Mouse (Mus musculus): Measurements from ENCODE around the gene Gm8947.
"Not testable (repeated sequence)": the region's sequence is repeated elsewhere in the genome, so short reads cannot be mapped to it uniquely, and the experiment has no call there.

Gm8947 gene

DNA sequence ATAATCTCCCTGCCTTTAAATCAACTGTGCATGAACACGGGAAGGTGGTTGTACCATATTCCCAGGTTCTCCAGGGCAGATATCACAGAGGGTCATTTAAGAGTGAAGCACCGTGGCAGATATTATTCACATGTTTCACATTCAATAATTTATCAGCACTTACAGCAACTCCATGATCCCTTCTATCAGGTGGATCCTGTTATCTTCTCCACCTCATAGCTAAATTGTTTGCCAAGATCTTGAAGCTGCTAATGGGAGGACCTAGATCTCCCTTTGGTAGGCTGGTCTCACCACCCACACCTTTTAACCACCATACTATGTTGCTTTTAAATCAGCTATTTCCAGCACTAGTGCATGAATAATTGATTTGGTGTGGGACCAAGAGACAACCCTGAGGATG, 12.0 kb upstream of the Gm8947 start:
- DNase-seq (ENCODE audit: low spot score in 2 of 2) = no peak

DNA sequence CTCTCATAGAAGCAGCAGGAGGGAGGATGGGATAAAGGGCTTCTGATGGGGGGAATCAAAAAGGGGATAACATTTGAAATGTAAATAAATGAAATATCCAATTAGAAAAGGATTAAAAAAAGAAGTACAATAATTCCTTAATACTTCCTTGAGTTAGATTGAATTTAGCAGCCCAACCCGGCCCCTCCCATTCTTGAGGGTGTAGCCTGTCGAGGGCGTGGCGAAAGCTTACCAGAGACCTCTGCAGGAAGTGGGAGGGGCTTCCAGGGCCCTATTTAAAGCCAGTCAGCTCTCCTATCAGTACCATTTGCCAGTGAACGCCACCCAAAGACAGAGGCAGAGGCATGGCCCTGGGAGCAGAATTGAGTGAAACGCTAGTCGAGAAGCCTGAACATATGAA, 9.9 kb upstream of the Gm8947 start, which contains the start of gene Gm47985:
Gene Gm47985, plus strand, starts transcription at position 272 of the 400 bp plus-strand sequence.
- not testable (repeated sequence) for DNase-seq (ENCODE audit: low spot score in 2 of 2)

DNA sequence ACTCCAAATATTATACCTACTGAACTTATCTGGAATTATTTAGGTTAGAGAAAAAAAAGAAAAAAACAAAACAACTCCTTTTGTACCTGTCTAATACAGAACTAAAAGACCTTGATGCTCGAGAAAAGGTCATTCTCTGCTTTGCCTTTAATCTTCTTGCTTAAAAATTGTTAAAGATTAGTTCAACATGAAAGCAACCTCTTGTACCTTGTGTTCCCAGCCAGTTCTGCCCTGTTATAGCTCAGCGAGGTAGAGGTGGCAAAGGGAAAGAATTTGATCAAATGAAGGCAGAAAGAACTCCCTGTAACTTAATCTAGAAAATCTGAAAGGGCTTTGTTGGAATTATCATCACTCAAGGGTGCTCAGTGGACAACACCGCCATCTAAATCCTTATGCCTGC, 6.0 kb upstream of the Gm8947 start:
- DNase-seq (ENCODE audit: low spot score in 2 of 2) = not testable (repeated sequence)

GRCm38 (mm10) chr1:151186879-151187424, 5.2 kb upstream of the Gm8947 start:
- DNase-seq (ENCODE audit: low spot score in 2 of 2) = not testable (repeated sequence)

- no peak for DNase-seq (ENCODE audit: low spot score in 2 of 2)
These were observed 3.7 kb upstream of the Gm8947 start for GRCm38 (mm10) chr1:151188469-151188868.

- DNase-seq (ENCODE audit: low spot score in 2 of 2) = not testable (repeated sequence)
These were observed 563 bp downstream of the Gm8947 start for GRCm38 (mm10) chr1:151192739-151193138.

- not testable (repeated sequence) for DNase-seq (ENCODE audit: low spot score in 2 of 2)
These were observed 3.8 kb downstream of the Gm8947 start for GRCm38 (mm10) chr1:151195986-151196385.

DNA sequence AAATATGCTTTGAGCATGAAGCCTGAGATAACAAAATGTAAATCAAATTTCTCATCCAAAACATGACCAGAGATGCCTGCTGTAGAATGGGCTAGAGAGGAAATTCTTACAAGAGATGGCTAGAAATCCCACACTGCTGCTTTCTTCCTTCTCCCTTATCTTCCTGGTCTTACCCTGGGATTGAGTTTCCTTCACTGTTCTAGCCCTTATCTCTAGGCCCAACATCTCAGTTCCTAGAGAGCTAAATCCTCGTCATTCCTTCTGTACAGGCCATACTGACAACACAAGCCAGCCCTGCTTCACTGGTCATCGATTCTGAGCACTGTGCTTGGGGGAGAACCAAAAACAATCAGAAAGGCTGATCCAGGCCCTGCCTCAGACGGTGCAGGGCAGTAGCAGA, 4.5 kb downstream of the Gm8947 start:
- DNase-seq (ENCODE audit: low spot score in 2 of 2) = not testable (repeated sequence)

DNA sequence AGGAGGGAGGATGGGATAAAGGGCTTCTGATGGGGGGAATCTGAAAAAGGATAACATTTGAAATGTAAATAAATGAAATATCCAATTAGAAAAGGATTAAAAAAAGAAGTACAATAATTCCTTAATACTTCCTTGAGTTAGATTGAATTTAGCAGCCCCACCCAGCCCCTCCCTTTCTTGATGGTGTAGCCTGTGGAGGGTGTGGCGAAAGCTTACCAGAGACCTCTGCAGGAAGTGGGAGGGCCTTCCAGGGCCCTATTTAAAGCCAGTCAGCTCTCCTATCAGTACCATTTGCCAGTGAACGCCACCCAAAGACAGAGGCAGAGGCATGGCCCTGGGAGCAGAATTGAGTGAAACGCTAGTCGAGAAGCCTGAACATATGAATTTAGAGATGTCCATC, 5.9 kb downstream of the Gm8947 start, which contains the start of gene Gm47995:
Gene Gm47995, plus strand, starts transcription at position 329 of the 400 bp plus-strand sequence.
- DNase-seq (ENCODE audit: low spot score in 2 of 2) = peak in 1 of 2 experiments; percentile 40

GRCm38 (mm10) chr1:151200620-151201019, 8.4 kb downstream of the Gm8947 start:
- not testable (repeated sequence) for DNase-seq (ENCODE audit: low spot score in 2 of 2)

DNA sequence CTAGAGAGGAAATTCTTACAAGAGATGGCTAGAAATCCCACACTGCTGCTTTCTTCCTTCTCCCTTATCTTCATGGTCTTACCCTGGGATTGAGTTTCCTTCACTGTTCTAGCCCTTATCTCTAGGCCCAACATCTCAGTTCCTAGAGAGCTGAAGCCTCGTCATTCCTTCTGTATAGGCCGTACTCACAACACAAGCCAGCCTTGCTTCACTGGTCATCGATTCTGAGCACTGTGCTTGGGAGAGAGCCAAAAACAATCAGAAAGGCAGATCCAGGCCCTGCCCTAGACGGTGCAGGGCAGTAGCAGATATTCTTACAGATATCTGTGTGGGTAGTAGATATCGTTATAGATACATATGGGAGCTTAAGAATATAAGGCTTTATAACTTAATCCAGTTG, 10.6 kb downstream of the Gm8947 start:
- not testable (repeated sequence) for DNase-seq (ENCODE audit: low spot score in 2 of 2)

GRCm38 (mm10) chr1:151203818-151204217, 11.6 kb downstream of the Gm8947 start, which contains the start of gene 3110040M04Rik:
TSS of gene 3110040M04Rik (plus strand) at chr1:151204121.
- DNase-seq (ENCODE audit: low spot score in 2 of 2) = not testable (repeated sequence)

GRCm38 (mm10) chr1:151208493-151208892, 16.3 kb downstream of the Gm8947 start:
- DNase-seq (ENCODE audit: low spot score in 2 of 2) = not testable (repeated sequence)

DNA sequence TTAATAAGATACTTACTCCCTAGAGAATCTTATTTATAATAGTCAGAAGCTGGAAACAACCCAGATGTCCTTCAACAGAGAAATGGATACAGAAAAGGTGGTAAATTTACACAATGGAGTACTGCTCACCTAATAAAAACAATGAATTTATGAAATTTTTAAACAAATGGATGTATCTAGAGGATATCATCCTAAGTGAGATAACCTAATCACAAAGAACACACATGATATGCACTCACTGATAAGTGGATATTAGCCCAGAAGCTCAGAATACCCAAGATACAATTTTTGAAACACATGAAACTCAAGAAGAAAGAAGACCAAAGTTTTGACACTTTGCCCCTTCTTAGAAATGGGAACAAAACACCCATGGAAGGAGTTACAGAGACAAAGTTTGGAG, 16.8 kb downstream of the Gm8947 start:
- DNase-seq (ENCODE audit: low spot score in 2 of 2) = not testable (repeated sequence)

GRCm38 (mm10) chr1:151209824-151210355, 17.7 kb downstream of the Gm8947 start, which contains the start of gene Gm47996:
TSS of gene Gm47996 (plus strand) at chr1:151210131.
- peak; percentile 56 to 70 for DNase-seq (ENCODE audit: low spot score in 2 of 2)

- not testable (repeated sequence) for DNase-seq (ENCODE audit: low spot score in 2 of 2)
These were observed 19.5 kb downstream of the Gm8947 start for GRCm38 (mm10) chr1:151211666-151212065.

- no peak for DNase-seq (ENCODE audit: low spot score in 2 of 2)
These were observed 22.7 kb downstream of the Gm8947 start for GRCm38 (mm10) chr1:151214862-151215261.

GRCm38 (mm10) chr1:151215985-151216384, 23.8 kb downstream of the Gm8947 start:
- no peak for DNase-seq (ENCODE audit: low spot score in 2 of 2)

GRCm38 (mm10) chr1:151216417-151216816, 24.2 kb downstream of the Gm8947 start:
- no peak for DNase-seq (ENCODE audit: low spot score in 2 of 2)

DNA sequence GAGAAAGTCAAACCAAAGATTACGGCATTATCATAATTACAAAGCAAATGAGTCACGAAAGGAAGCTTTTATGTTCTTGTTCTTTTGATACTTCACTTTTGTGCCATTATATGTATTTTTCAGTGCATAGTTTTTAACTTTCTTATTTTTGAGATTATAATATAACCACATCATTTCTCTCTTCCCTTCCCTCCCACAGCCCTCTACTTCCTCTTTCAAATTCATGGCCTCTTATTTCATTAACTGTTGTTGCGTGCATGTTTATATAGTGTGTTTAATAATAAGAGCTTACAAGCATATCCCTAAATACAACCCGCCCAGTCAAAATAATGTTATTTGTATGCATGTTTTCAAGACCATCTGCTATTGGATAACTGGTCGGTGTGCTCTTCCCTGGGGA, 26.9 kb downstream of the Gm8947 start:
- DNase-seq (ENCODE audit: low spot score in 2 of 2) = no peak

DNA sequence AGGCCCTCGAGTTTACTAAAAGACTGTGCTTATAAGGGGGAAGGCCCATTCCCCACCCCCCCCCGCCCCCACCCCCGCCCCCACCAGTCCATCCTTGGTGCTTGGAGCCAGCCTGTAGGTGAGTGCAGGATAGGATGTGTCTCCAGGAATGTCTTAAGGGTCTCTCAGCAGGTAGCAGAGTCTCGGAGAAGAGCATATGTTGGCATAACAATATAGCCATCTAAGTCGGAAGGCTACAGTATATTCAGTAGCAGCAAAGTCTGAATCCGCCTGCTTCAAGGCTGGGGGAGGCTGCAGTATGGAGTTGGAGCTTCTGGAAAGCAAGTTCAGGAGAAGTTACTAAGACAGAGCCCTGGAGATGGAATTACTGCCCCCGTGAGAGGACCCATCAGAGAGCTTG, 27.9 kb downstream of the Gm8947 start:
- no peak for DNase-seq (ENCODE audit: low spot score in 2 of 2)

DNA sequence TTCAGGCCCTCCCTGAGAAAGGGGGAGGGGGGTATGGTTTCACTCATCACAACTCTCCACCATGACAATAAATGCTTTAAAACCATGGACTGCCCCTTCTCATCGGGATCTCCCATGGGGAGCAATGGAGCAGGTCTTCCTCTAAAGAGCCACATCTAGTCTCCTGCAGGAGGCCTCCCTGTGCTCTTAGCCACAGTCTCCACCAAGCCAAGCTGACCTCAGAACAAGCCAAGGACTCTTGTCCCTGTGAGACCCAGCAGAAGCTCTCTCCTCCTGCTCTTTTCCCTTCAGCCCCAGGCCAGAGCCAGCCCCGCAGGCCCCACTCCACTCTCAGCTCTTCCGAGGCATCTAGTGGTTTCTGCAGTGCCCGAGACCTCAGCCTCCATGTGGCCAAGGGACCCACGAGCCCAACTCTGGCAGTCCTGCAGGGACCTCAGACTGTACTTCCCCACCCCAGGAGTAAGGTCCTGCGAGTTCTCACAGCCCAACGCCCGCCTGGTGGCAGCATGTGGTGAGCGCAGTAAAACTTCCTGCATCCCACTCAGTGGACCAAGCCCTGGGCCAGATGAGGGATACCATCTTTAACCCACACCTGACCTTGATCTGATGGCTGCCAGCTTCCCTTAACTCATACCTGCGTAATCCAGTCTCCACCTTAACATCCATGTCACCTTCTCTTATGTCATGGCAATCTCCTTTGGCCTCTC, 30.5 kb downstream of the Gm8947 start:
- DNase-seq (ENCODE audit: low spot score in 2 of 2) = no peak

GRCm38 (mm10) chr1:151223377-151223776, 31.2 kb downstream of the Gm8947 start:
- DNase-seq (ENCODE audit: low spot score in 2 of 2) = no peak

Data from spleen, postnatal 10 days (tissue).